ENCODE assay signal across 18 mouse cellular contexts in the genomic region with DNA sequence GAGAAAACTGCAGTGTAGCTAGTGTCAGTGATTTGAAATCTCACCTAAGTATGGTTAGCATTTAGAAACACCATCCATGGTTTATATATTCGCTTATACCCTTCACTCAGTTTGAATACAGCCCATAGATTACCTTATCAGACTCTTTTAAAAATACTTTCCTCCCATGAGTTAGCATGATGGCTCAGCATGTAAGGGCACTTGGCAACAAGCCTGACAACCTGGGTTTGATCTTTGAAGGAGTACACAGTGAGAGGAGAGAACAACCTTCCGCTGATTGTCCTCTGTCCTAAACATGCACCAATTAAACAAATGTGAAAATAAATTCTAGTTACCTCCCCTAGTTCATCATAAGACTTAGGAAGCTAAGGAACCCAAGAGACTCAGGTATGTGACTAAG.
"Had no signal": no experiment of that assay in that cellular context is flagged by ENCODE, and none has a peak within 500 bp of the region (broad histone marks: within the 10 kb centered on the region; RNA-seq: fewer than 3 reads in every experiment).

No protein-coding gene starts in this region.

- H3K9ac ChIP-seq: liver, embryonic 13.5 days; midbrain, embryonic 12.5 days; neural tube, embryonic 13.5 days; stomach, embryonic 15.5 days had no signal

- H3K4me1 ChIP-seq: stomach, embryonic 15.5 days had no signal

- H3K4me3 ChIP-seq: layer of hippocampus, adult 2 months; liver, embryonic 13.5 days; midbrain, embryonic 12.5 days; myocyte; neural tube, embryonic 13.5 days; stomach, embryonic 15.5 days had no signal

- DNase-seq: kidney, adult 9 months; kidney, postnatal 14 days; layer of hippocampus, adult 9-11 months; liver, embryonic 13.5 days; lung, adult 2 months; lung, postnatal 14 days; retina, postnatal 1 day; right cerebral cortex, postnatal 25 days; spleen, adult 18-20 months; thymus, adult 18-20 months; thymus, postnatal 36 days had no signal

- ATAC-seq: midbrain, embryonic 16.5 days had no signal

- H3K27me3 ChIP-seq: liver, embryonic 13.5 days; neural tube, embryonic 13.5 days; stomach, embryonic 15.5 days had no signal

- H3K36me3 ChIP-seq: liver, embryonic 13.5 days; midbrain, embryonic 12.5 days; neural tube, embryonic 13.5 days; stomach, embryonic 15.5 days had no signal

- H3K4me2 ChIP-seq: liver, embryonic 13.5 days; midbrain, embryonic 12.5 days; neural tube, embryonic 13.5 days; stomach, embryonic 15.5 days had no signal

- H3K9me3 ChIP-seq: liver, embryonic 13.5 days; midbrain, embryonic 12.5 days; neural tube, embryonic 13.5 days; stomach, embryonic 15.5 days had no signal

- H3K27ac ChIP-seq: layer of hippocampus, adult 2 months; liver, embryonic 13.5 days; macrophage; midbrain, embryonic 12.5 days; neural tube, embryonic 13.5 days; stomach, embryonic 15.5 days had no signal
